Mouse (Mus musculus) midbrain, embryonic 14.5 days (tissue): ENCODE data around the gene Usp43. TPM values are rescaled to one million over a fixed set of nuclear protein-coding genes. Genes with fewer than 3 reads are reported as not detected.

Source experiments
- ATAC-seq: fragments of 200-750 bp; cut with Nextera tagmentation; 2 replicates; pipeline ENCODE4 v1.8.0; 2017; ENCODE audit warnings: moderate number of reproducible peaks, moderate library complexity; ENCODE audit not compliant: low FRiP score, low TSS enrichment
- DNase-seq: peaks from one replicate; pipeline ENCODE4 v3.0.0-alpha.2; 2015
- H3K27ac ChIP-seq: fragments of 300-500 bp; sonication (generic); replicated peaks from 2 replicates; pipeline ENCODE4 v1.5.1; 2014; ENCODE audit warnings: mild to moderate bottlenecking, low read depth, low read length, moderate library complexity
- H3K27me3 ChIP-seq: fragments of 300-500 bp; sonication (generic); 2 replicates; pipeline ENCODE4 v1.6.1; 2014; ENCODE audit warnings: low read length, control low read depth, mixed read lengths; ENCODE audit not compliant: control insufficient read depth, insufficient read depth
- H3K36me3 ChIP-seq: fragments of 300-500 bp; sonication (generic); 2 replicates; pipeline ENCODE4 v1.6.1; 2014; ENCODE audit warnings: low read length, control low read depth; ENCODE audit not compliant: control insufficient read depth, insufficient read depth
- H3K4me1 ChIP-seq: fragments of 300-500 bp; sonication (generic); 2 replicates; pipeline ENCODE4 v1.6.1; 2014; ENCODE audit warnings: mild to moderate bottlenecking, antibody characterized with exemption, low read length, control low read depth; ENCODE audit not compliant: control insufficient read depth, insufficient read depth
- H3K4me2 ChIP-seq: fragments of 300-500 bp; sonication (generic); 2 replicates; pipeline ENCODE4 v1.6.1; 2014; ENCODE audit warnings: mild to moderate bottlenecking, low read length, moderate library complexity
- H3K4me3 ChIP-seq: fragments of 300-500 bp; sonication (generic); replicated peaks from 2 replicates; pipeline ENCODE4 v1.5.1; 2014; ENCODE audit warnings: low read depth, low read length
- H3K9ac ChIP-seq: fragments of 300-500 bp; sonication (generic); replicated peaks from 2 replicates; pipeline ENCODE4 v1.6.1; 2014; ENCODE audit warnings: mild to moderate bottlenecking, low read length, moderate library complexity
- H3K9me3 ChIP-seq: fragments of 300-500 bp; sonication (generic); 2 replicates; pipeline ENCODE4 v1.6.1; 2016; ENCODE audit warnings: low read length, control low read depth, mixed read lengths; ENCODE audit not compliant: control insufficient read depth
- WGBS: fragments of 180-500 bp; shearing (Covaris S2); extraction: QIAGEN DNeasy Blood & Tissue Kit; methylation state at CpG from one replicate; pipeline ENCODE4 v1.1.7; 2014; 5-methylcytosine and 5-hydroxymethylcytosine counted together
- polyA plus RNA-seq: library from polyadenylated mRNA; unstranded; fragments of >200 nt; fragmentation: Nextera tagmentation; extraction: Ambion mirVana; gene quantifications from 2 replicates; pipeline ENCODE4 v1.2.1, GENCODE M21; 2014

The Usp43 gene
- polyA plus RNA-seq, 1 experiment from 2014 or later, result 0.21 TPM

- Histone ChIP-seq H3K4me2 (no peak overlapping the region), H3K9ac (no peak overlapping the region), H3K27ac (no peak overlapping the region), H3K4me3 (no peak overlapping the region), H3K9me3 (no peaks in the 10 kb centered on the region), H3K36me3 (no peaks in the 10 kb centered on the region), H3K4me1 (no peaks in the 10 kb centered on the region), H3K27me3 (no peaks in the 10 kb centered on the region)
- DNase-seq (no peak), ATAC-seq (no peak)
- 95% methylated on average over 10 of the region's 10 CpGs for WGBS
Observed at GRCm38 (mm10) chr11:67835408-67836078, 86.4 kb downstream of the Usp43 start.

GRCm38 (mm10) chr11:67831820-67832219 lies 90.1 kb downstream of the Usp43 start:
- ATAC-seq (no peak), DNase-seq (no peak)
- no peak overlapping the region for H3K27ac ChIP-seq
- no peaks in the 10 kb centered on the region for H3K4me1 ChIP-seq
- H3K4me2 ChIP-seq, result no peak overlapping the region
- no peak overlapping the region for H3K4me3 ChIP-seq
- WGBS, result 78% methylated on average over 5 of the region's 5 CpGs
- no peaks in the 10 kb centered on the region for H3K27me3 ChIP-seq
- H3K9me3 ChIP-seq, result no peaks in the 10 kb centered on the region
- no peaks in the 10 kb centered on the region for H3K36me3 ChIP-seq
- no peak overlapping the region for H3K9ac ChIP-seq

- H3K4me3 ChIP-seq, result no peak overlapping the region
- no peaks in the 10 kb centered on the region for H3K4me1 ChIP-seq
- no peak overlapping the region for H3K4me2 ChIP-seq
- no peak for ATAC-seq
- DNase-seq, result no peak
- no peaks in the 10 kb centered on the region for H3K27me3 ChIP-seq
- H3K9me3 ChIP-seq, result no peaks in the 10 kb centered on the region
- no peak overlapping the region for H3K9ac ChIP-seq
- no peaks in the 10 kb centered on the region for H3K36me3 ChIP-seq
- 87% methylated on average over 6 of the region's 6 CpGs for WGBS
- no peak overlapping the region for H3K27ac ChIP-seq
Observed at GRCm38 (mm10) chr11:67829530-67829929, 92.4 kb downstream of the Usp43 start.

- H3K9me3 ChIP-seq, result no peaks in the 10 kb centered on the region
- no peak overlapping the region for H3K27ac ChIP-seq
- no peak overlapping the region for H3K4me3 ChIP-seq
- H3K4me1 ChIP-seq, result no peaks in the 10 kb centered on the region
- H3K9ac ChIP-seq, result no peak overlapping the region
- H3K4me2 ChIP-seq, result no peak overlapping the region
- H3K36me3 ChIP-seq, result no peaks in the 10 kb centered on the region
- no peaks in the 10 kb centered on the region for H3K27me3 ChIP-seq
- no peak for ATAC-seq
- DNase-seq, result no peak
- WGBS, result 48% methylated on average over 12 of the region's 12 CpGs
Observed at GRCm38 (mm10) chr11:67828360-67829059, 93.4 kb downstream of the Usp43 start.

- 91% methylated on average over 6 of the region's 6 CpGs for WGBS
- no peaks in the 10 kb centered on the region for H3K36me3 ChIP-seq
- no peak overlapping the region for H3K4me3 ChIP-seq
- H3K9me3 ChIP-seq, result no peaks in the 10 kb centered on the region
- H3K27ac ChIP-seq, result no peak overlapping the region
- H3K27me3 ChIP-seq, result no peaks in the 10 kb centered on the region
- ATAC-seq, result no peak
- H3K4me2 ChIP-seq, result no peak overlapping the region
- no peak for DNase-seq
- H3K4me1 ChIP-seq, result no peaks in the 10 kb centered on the region
- no peak overlapping the region for H3K9ac ChIP-seq
Observed at GRCm38 (mm10) chr11:67821560-67821959, 100.4 kb downstream of the Usp43 start.

- 27% methylated on average over 4 of the region's 4 CpGs for WGBS
- no peak overlapping the region for H3K4me3 ChIP-seq
- no peaks in the 10 kb centered on the region for H3K4me1 ChIP-seq
- no peak overlapping the region for H3K4me2 ChIP-seq
- no peaks in the 10 kb centered on the region for H3K27me3 ChIP-seq
- ATAC-seq (no peak), DNase-seq (peak; percentile 67)
- no peak overlapping the region for H3K27ac ChIP-seq
- no peak overlapping the region for H3K9ac ChIP-seq
- H3K36me3 ChIP-seq, result no peaks in the 10 kb centered on the region
- no peaks in the 10 kb centered on the region for H3K9me3 ChIP-seq
Observed at GRCm38 (mm10) chr11:67820221-67820620, 101.7 kb downstream of the Usp43 start.

GRCm38 (mm10) chr11:67819604-67820003 lies 102.3 kb downstream of the Usp43 start:
- H3K27ac ChIP-seq, result no peak overlapping the region; the same call in 1 of the 2 replicates
- H3K36me3 ChIP-seq, result no peaks in the 10 kb centered on the region
- no peaks in the 10 kb centered on the region for H3K27me3 ChIP-seq
- no peak for ATAC-seq
- no peaks in the 10 kb centered on the region for H3K9me3 ChIP-seq
- peak overlapping the region; percentile 41 for H3K4me2 ChIP-seq
- DNase-seq, result peak; percentile 80
- no peak overlapping the region for H3K4me3 ChIP-seq
- 17% methylated on average over 5 of the region's 5 CpGs for WGBS
- H3K9ac ChIP-seq, result peak overlapping the region; percentile 26; the same call in 1 of the 2 replicates
- no peaks in the 10 kb centered on the region for H3K4me1 ChIP-seq

- Histone ChIP-seq H3K4me3 (no peak overlapping the region), H3K4me2 (no peak overlapping the region), H3K27ac (no peak overlapping the region), H3K27me3 (no peaks in the 10 kb centered on the region), H3K9me3 (no peaks in the 10 kb centered on the region), H3K4me1 (no peaks in the 10 kb centered on the region), H3K36me3 (no peaks in the 10 kb centered on the region), H3K9ac (no peak overlapping the region)
- DNase-seq (no peak), ATAC-seq (no peak)
- 82% methylated on average over 6 of the region's 6 CpGs for WGBS
Observed at GRCm38 (mm10) chr11:67811535-67811934, 110.4 kb downstream of the Usp43 start.

GRCm38 (mm10) chr11:67808051-67808450 lies 113.9 kb downstream of the Usp43 start:
- ATAC-seq (no peak), DNase-seq (no peak)
- H3K4me1 ChIP-seq, result no peaks in the 10 kb centered on the region
- no peaks in the 10 kb centered on the region for H3K9me3 ChIP-seq
- 79% methylated on average over 5 of the region's 5 CpGs for WGBS
- no peak overlapping the region for H3K27ac ChIP-seq
- H3K4me3 ChIP-seq, result no peak overlapping the region
- no peak overlapping the region for H3K9ac ChIP-seq
- no peaks in the 10 kb centered on the region for H3K27me3 ChIP-seq
- H3K4me2 ChIP-seq, result no peak overlapping the region
- H3K36me3 ChIP-seq, result no peaks in the 10 kb centered on the region
